Mouse (Mus musculus) left cerebral cortex, postnatal 10 days (tissue): ENCODE data around the gene Tcf7. TPM values are rescaled to one million over a fixed set of nuclear protein-coding genes. Genes with fewer than 3 reads are reported as not detected.

Experiments used
- total RNA-seq, 2 experiments: library from RNA; stranded (reverse); gene quantifications; 2 replicates each; pipeline ENCODE4 v1.2.3; 2021

The Tcf7 gene
- total RNA-seq, 2 experiments from 2014 or later = 6.0 to 6.7 TPM

Other genes starting within 250 kb of the Tcf7 start
- 100 to 1,000 TPM; 145 to 149 TPM for gene Ppp2ca, start 184.3 kb downstream of the Tcf7 start, total RNA-seq
- gene Olfr1373, start 137.5 kb downstream of the Tcf7 start, total RNA-seq = not detected
- not detected for gene Olfr1371, start 69.0 kb downstream of the Tcf7 start, total RNA-seq
- gene Skp1a, start 51.0 kb downstream of the Tcf7 start, total RNA-seq = 100 to 1,000 TPM; 499 to 514 TPM
- 100 to 1,000 TPM; 588 to 615 TPM for gene Vdac1, start 77.8 kb upstream of the Tcf7 start, total RNA-seq
- 10 to 100 TPM; 72.4 to 74.2 TPM for gene 9530068E07Rik, start 113.4 kb upstream of the Tcf7 start, total RNA-seq